Mouse (Mus musculus) heart, postnatal 0 days (tissue): ENCODE data around the gene Hsd17b13.

Experiments used
- CTCF ChIP-seq: IDR thresholded peaks from 2 replicates; pipeline ENCODE4 v1.5.1; 2016; ENCODE audit warnings: antibody characterized with exemption, control low read depth, low read depth
- EP300 ChIP-seq: IDR thresholded peaks from 2 replicates; pipeline ENCODE4 v1.6.1; 2016; ENCODE audit warnings: antibody characterized with exemption, low read depth

DNA sequence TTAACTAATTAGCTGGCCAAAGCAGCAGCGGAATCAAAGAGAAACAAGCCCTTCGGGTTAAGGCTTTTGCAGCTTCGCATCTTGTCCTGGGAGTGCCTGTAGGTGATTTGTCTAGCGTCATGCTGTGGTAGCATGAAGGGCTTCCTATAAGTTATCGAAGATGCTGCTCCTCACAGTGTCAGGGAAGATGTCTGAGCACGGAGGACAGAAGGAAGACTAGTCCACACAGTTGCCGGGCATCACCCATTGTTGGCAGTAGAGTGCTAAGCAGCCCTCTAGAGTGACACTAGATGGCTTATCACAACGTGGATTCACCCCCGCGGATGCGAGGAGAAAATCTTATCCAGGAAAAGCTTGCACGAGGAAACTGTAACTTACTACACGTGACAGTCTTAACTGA, 4.4 kb downstream of the Hsd17b13 start:
- no peak for TF ChIP-seq CTCF
- TF ChIP-seq EP300, result no peak
